Mouse (Mus musculus): ENCODE results near the gene Maml3. TPM values are rescaled to one million over a fixed set of nuclear protein-coding genes. Genes with fewer than 3 reads are reported as not detected.

Maml3 gene
- polyA plus RNA-seq, 1 experiment, result 3.1 TPM

DNA sequence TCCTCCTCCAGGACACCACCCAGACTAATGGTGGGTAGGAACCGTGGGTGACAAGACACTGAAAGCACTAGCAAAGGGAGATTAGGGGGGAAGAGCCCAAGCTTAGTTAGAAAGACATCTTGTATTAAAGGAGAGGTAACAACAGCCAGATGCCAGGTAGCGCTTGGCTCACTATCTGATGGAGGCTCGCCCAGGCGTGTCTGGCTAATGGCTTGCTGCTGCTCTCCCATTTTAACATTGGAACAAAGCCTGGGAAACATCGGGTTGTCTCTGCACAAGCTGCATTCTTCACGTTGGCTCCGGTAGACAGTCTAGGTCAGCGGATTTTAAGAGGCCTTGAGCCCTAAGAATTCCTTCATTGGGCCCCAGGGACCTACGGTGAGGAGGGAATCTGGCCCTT, 10.5 kb upstream of the Maml3 start:
- H3ac ChIP-seq (ENCODE audit: control insufficient read depth, insufficient read length), result no peak overlapping the region
- no peak overlapping the region for H3K4me3 ChIP-seq
- no peaks in the 10 kb centered on the region for H3K36me3 ChIP-seq (ENCODE audit: control insufficient read depth, insufficient read depth)
- H3K79me2 ChIP-seq (ENCODE audit: control insufficient read depth, insufficient read depth), result no peaks in the 10 kb centered on the region
- no peak overlapping the region for H3K4me2 ChIP-seq (ENCODE audit: low read depth)
- H3K27me3 ChIP-seq (ENCODE audit: control insufficient read depth, insufficient read depth, insufficient read length), result no peaks in the 10 kb centered on the region
- TF ChIP-seq POLR2A (IDR thresholded peaks at IDR 0.05; ENCODE audit: insufficient read length, low read depth) (no peak), POLR2AphosphoS2 (IDR thresholded peaks at IDR 0.05; ENCODE audit: insufficient read length, low read depth) (no peak), SRF (IDR thresholded peaks at IDR 0.05; ENCODE audit: control insufficient read depth, insufficient read length, low read depth) (no peak), REST (IDR thresholded peaks at IDR 0.05; ENCODE audit: insufficient read depth, insufficient read length) (no peak), E2F4 (IDR thresholded peaks at IDR 0.05; ENCODE audit: insufficient read depth) (no peak), MYOD1 (IDR thresholded peaks at IDR 0.05; ENCODE audit: control insufficient read depth in 1 of 3, insufficient read length in 2 of 3, low read depth in 2 of 3) (no peak), TCF3 (IDR thresholded peaks at IDR 0.05; ENCODE audit: insufficient read length, low read depth) (no peak), MAX (IDR thresholded peaks at IDR 0.05; ENCODE audit: low read depth) (no peak), CEBPB (IDR thresholded peaks at IDR 0.05; ENCODE audit: insufficient read depth, poor library complexity, severe bottlenecking) (no peak), TCF12 (IDR thresholded peaks at IDR 0.05; ENCODE audit: insufficient read depth, poor library complexity, severe bottlenecking) (no peak), MYOG (IDR thresholded peaks at IDR 0.05; ENCODE audit: control insufficient read depth in 1 of 3, insufficient read depth in 1 of 3, insufficient read length in 2 of 3, low read depth in 2 of 3) (no peak), USF1 (IDR thresholded peaks at IDR 0.05; ENCODE audit: low read depth) (no peak)

GRCm38 (mm10) chr3:52108027-52108426, 3.2 kb upstream of the Maml3 start:
- Histone ChIP-seq H3K4me2 (ENCODE audit: low read depth) (no peak overlapping the region), H3K4me3 (no peak overlapping the region), H3ac (ENCODE audit: control insufficient read depth, insufficient read length) (no peak overlapping the region), H3K27me3 (ENCODE audit: control insufficient read depth, insufficient read depth, insufficient read length) (no peaks in the 10 kb centered on the region), H3K79me2 (ENCODE audit: control insufficient read depth, insufficient read depth) (peaks cover 10% of the 10 kb centered on the region), H3K36me3 (ENCODE audit: control insufficient read depth, insufficient read depth) (no peaks in the 10 kb centered on the region)
- TF ChIP-seq CEBPB (IDR thresholded peaks at IDR 0.05; ENCODE audit: insufficient read depth, poor library complexity, severe bottlenecking) (no peak), REST (IDR thresholded peaks at IDR 0.05; ENCODE audit: insufficient read depth, insufficient read length) (no peak), POLR2A (IDR thresholded peaks at IDR 0.05; ENCODE audit: insufficient read length, low read depth) (no peak), USF1 (IDR thresholded peaks at IDR 0.05; ENCODE audit: low read depth) (no peak), E2F4 (IDR thresholded peaks at IDR 0.05; ENCODE audit: insufficient read depth) (no peak), MYOG (IDR thresholded peaks at IDR 0.05; ENCODE audit: control insufficient read depth in 1 of 3, insufficient read depth in 1 of 3, insufficient read length in 2 of 3, low read depth in 2 of 3) (no peak), MAX (IDR thresholded peaks at IDR 0.05; ENCODE audit: low read depth) (no peak), SRF (IDR thresholded peaks at IDR 0.05; ENCODE audit: control insufficient read depth, insufficient read length, low read depth) (no peak), POLR2AphosphoS2 (IDR thresholded peaks at IDR 0.05; ENCODE audit: insufficient read length, low read depth) (no peak), TCF12 (IDR thresholded peaks at IDR 0.05; ENCODE audit: insufficient read depth, poor library complexity, severe bottlenecking) (no peak), MYOD1 (IDR thresholded peaks at IDR 0.05; ENCODE audit: control insufficient read depth in 1 of 3, insufficient read length in 2 of 3, low read depth in 2 of 3) (no peak), TCF3 (IDR thresholded peaks at IDR 0.05; ENCODE audit: insufficient read length, low read depth) (no peak)

DNA sequence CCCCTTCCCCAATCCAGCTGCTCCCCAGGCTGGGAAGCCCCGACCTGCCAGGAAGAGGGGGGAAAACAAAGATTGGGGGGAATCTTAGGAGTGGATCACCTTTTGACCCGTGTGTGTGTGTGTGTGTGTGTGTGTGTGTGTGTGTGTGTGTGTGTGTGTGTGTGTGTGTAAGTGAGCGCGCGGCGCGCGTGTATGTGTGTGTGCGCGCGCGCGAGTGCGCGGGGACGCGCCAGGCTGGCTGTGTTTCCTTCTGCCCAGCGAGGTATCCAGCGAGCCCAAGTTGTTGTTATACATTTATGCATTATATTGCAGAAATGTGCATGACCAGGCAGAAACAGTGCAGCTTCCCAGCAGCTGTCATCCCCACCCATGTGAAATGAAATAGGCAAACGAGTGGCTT, 280 bp upstream of the Maml3 start:
- TF ChIP-seq CEBPB (IDR thresholded peaks at IDR 0.05; ENCODE audit: insufficient read depth, poor library complexity, severe bottlenecking) (no peak), MYOG (IDR thresholded peaks at IDR 0.05; ENCODE audit: control insufficient read depth in 1 of 3, insufficient read depth in 1 of 3, insufficient read length in 2 of 3, low read depth in 2 of 3) (no peak), SRF (IDR thresholded peaks at IDR 0.05; ENCODE audit: control insufficient read depth, insufficient read length, low read depth) (no peak), MYOD1 (IDR thresholded peaks at IDR 0.05; ENCODE audit: control insufficient read depth in 1 of 3, insufficient read length in 2 of 3, low read depth in 2 of 3) (peak in 2 of 3 experiments; percentile 16 to 27), TCF12 (IDR thresholded peaks at IDR 0.05; ENCODE audit: insufficient read depth, poor library complexity, severe bottlenecking) (no peak), MAX (IDR thresholded peaks at IDR 0.05; ENCODE audit: low read depth) (no peak)
- Histone ChIP-seq H3K36me3 (ENCODE audit: control insufficient read depth, insufficient read depth) (no peaks in the 10 kb centered on the region), H3K4me3 (peak overlapping the region; percentile 97), H3K79me2 (ENCODE audit: control insufficient read depth, insufficient read depth) (peaks cover 26% of the 10 kb centered on the region), H3ac (ENCODE audit: control insufficient read depth, insufficient read length) (peak overlapping the region; percentile 94), H3K4me2 (ENCODE audit: low read depth) (peak overlapping the region; percentile 62), H3K27me3 (ENCODE audit: control insufficient read depth, insufficient read depth, insufficient read length) (no peaks in the 10 kb centered on the region)

DNA sequence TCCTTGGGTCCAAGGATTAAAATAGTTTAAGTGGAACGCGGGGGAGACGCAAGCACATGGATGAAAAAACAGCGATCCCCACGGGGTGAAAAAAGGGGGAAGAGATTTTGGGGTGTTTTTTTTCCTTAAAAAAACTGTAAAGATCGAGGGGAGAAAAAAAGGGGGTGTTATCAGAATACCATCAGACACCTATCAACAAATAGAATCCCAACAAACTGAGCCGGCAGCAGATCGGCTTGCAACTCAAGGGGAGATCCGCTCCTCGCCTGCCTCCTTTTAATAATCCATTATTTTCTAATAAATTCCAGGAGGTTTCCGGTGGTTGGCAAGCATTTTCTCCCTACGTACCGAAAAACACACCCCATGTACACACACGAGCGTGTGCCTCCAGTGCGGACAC, 668 bp downstream of the Maml3 start:
- Histone ChIP-seq H3K4me3 (peak overlapping the region; percentile 97), H3ac (ENCODE audit: control insufficient read depth, insufficient read length) (peak overlapping the region; percentile 94), H3K36me3 (ENCODE audit: control insufficient read depth, insufficient read depth) (no peaks in the 10 kb centered on the region), H3K79me2 (ENCODE audit: control insufficient read depth, insufficient read depth) (peaks cover 35% of the 10 kb centered on the region), H3K27me3 (ENCODE audit: control insufficient read depth, insufficient read depth, insufficient read length) (no peaks in the 10 kb centered on the region), H3K4me2 (ENCODE audit: low read depth) (peak overlapping the region; percentile 88)
- no peak for TF ChIP-seq E2F4 (IDR thresholded peaks at IDR 0.05; ENCODE audit: insufficient read depth)
- TF ChIP-seq POLR2A (IDR thresholded peaks at IDR 0.05; ENCODE audit: insufficient read length, low read depth), result no peak
- no peak for TF ChIP-seq MYOD1 (IDR thresholded peaks at IDR 0.05; ENCODE audit: control insufficient read depth in 1 of 3, insufficient read length in 2 of 3, low read depth in 2 of 3)

GRCm38 (mm10) chr3:52103531-52104181, 1.2 kb downstream of the Maml3 start:
- peak overlapping the region; percentile 88 for H3K4me2 ChIP-seq (ENCODE audit: low read depth)
- peak overlapping the region; percentile 97 for H3K4me3 ChIP-seq
- TF ChIP-seq CEBPB (IDR thresholded peaks at IDR 0.05; ENCODE audit: insufficient read depth, poor library complexity, severe bottlenecking) (no peak), TCF3 (IDR thresholded peaks at IDR 0.05; ENCODE audit: insufficient read length, low read depth) (no peak), POLR2A (IDR thresholded peaks at IDR 0.05; ENCODE audit: insufficient read length, low read depth) (peak; percentile 31), E2F4 (IDR thresholded peaks at IDR 0.05; ENCODE audit: insufficient read depth) (no peak), MYOG (IDR thresholded peaks at IDR 0.05; ENCODE audit: control insufficient read depth in 1 of 3, insufficient read depth in 1 of 3, insufficient read length in 2 of 3, low read depth in 2 of 3) (no peak), TCF12 (IDR thresholded peaks at IDR 0.05; ENCODE audit: insufficient read depth, poor library complexity, severe bottlenecking) (no peak)
- peaks cover 35% of the 10 kb centered on the region for H3K79me2 ChIP-seq (ENCODE audit: control insufficient read depth, insufficient read depth)
- no peaks in the 10 kb centered on the region for H3K27me3 ChIP-seq (ENCODE audit: control insufficient read depth, insufficient read depth, insufficient read length)
- no peaks in the 10 kb centered on the region for H3K36me3 ChIP-seq (ENCODE audit: control insufficient read depth, insufficient read depth)
- peak overlapping the region; percentile 94 for H3ac ChIP-seq (ENCODE audit: control insufficient read depth, insufficient read length)

All from myocyte (in vitro differentiated cells).